Mouse (Mus musculus) kidney, embryonic 15.5 days (tissue): Measurements from ENCODE around the gene Gng3. TPM values are rescaled to one million over a fixed set of nuclear protein-coding genes. Genes with fewer than 3 reads are reported as not detected.
A peak's percentile ranks its signal among the peaks of the same experiment; 100 is the strongest.

Experiments
- ATAC-seq: fragments of 200-750 bp; cut with Nextera tagmentation; replicated peaks from 2 replicates; pipeline ENCODE4 v1.8.0; 2017; ENCODE audit warnings: moderate TSS enrichment; ENCODE audit not compliant: low FRiP score
- H3K27ac ChIP-seq: fragments of 300-500 bp; sonication (generic); 2 replicates; pipeline ENCODE4 v1.5.1; 2015; ENCODE audit warnings: mild to moderate bottlenecking, inconsistent platforms
- H3K27me3 ChIP-seq: fragments of 300-500 bp; sonication (generic); 2 replicates; pipeline ENCODE4 v1.6.1; 2015; ENCODE audit warnings: inconsistent platforms
- H3K36me3 ChIP-seq: fragments of 300-500 bp; sonication (generic); 2 replicates; pipeline ENCODE4 v1.6.1; 2015; ENCODE audit warnings: inconsistent platforms
- H3K4me1 ChIP-seq: fragments of 300-500 bp; sonication (generic); 2 replicates; pipeline ENCODE4 v1.6.1; 2015; ENCODE audit warnings: inconsistent platforms
- H3K4me2 ChIP-seq: fragments of 300-500 bp; sonication (generic); 2 replicates; pipeline ENCODE4 v1.6.1; 2015; ENCODE audit warnings: moderate library complexity, mild to moderate bottlenecking, inconsistent platforms
- H3K4me3 ChIP-seq: fragments of 300-500 bp; sonication (generic); replicated peaks from 2 replicates; pipeline ENCODE4 v1.5.1; 2015; ENCODE audit warnings: mild to moderate bottlenecking, inconsistent platforms
- H3K9ac ChIP-seq: fragments of 300-500 bp; sonication (generic); 2 replicates; pipeline ENCODE4 v1.6.1; 2015; ENCODE audit warnings: mild to moderate bottlenecking, inconsistent platforms
- H3K9me3 ChIP-seq: fragments of 300-500 bp; sonication (generic); replicated peaks from 2 replicates; pipeline ENCODE4 v1.6.1; 2016; ENCODE audit warnings: inconsistent platforms
- WGBS: fragments of 180-500 bp; shearing (Covaris S2); methylation state at CpG from one replicate; pipeline ENCODE4 v1.1.7; 2015; ENCODE audit warnings: mixed read lengths; 5-methylcytosine and 5-hydroxymethylcytosine counted together
- polyA plus RNA-seq: library from polyadenylated mRNA; unstranded; fragments of >200 nt; fragmentation: Nextera tagmentation; extraction: Ambion mirVana; gene quantifications from 2 replicates; pipeline ENCODE4 v1.2.1, GENCODE M21; 2015

Gene Gng3
- 4.8 and 8.5 TPM in 2 replicates for polyA plus RNA-seq

DNA sequence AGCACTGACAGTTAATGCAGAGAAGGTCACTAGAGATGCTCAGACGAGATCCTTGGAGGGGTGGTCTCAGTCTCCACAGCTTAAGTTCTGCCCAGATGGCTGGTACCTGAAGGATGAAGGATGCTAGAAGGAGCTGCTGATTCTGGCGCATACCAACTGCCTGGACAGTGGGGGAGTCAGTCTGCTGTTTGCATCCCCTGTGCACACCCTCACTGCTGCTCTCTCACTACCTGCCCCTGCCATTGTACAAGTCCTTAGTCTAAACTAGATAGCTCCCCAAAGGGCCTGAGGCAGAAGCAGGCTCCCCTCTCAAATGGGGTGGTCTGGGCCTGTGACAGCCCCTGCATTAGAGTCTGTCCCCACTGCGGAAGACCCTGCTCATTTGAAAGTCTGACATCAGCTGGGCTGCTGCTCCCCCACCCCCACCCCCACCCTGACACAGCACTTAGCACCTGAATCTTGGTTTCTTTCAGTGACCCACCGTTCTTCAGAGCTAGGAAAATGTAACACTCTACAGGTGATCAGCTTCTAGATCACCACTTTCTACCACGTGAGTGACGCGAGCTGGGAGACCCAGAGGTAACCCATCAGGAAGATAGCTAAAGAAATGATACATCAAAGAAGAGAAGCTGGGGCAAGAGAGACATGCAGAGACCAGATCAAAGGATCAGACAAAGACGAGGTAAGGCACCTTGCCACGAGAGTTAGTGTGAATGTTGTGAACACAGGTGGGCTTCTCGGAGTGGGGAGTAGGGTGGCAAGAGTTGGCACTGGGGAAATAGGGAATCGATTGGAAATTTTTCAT, at the start of gene Gng3:
TSS of gene Gng3 (minus strand) at position 92 of the 805 bp plus-strand sequence.
- H3K4me1 ChIP-seq = peaks cover 36% of the 10 kb centered on the region
- H3K4me2 ChIP-seq = peak within 1 kb of the TSS; percentile 91
- no peak for ATAC-seq
- H3K9ac ChIP-seq = peak within 1 kb of the TSS; percentile 75
- no peaks in the 10 kb centered on the region for H3K9me3 ChIP-seq
- WGBS = 56% methylated on average over 11 of the region's 11 CpGs
- peak within 1 kb of the TSS; percentile 99 for H3K27ac ChIP-seq
- H3K4me3 ChIP-seq = peak within 1 kb of the TSS; percentile 59
- H3K27me3 ChIP-seq = no peaks in the 10 kb centered on the region
- peaks cover 32% of the 10 kb centered on the region for H3K36me3 ChIP-seq

DNA sequence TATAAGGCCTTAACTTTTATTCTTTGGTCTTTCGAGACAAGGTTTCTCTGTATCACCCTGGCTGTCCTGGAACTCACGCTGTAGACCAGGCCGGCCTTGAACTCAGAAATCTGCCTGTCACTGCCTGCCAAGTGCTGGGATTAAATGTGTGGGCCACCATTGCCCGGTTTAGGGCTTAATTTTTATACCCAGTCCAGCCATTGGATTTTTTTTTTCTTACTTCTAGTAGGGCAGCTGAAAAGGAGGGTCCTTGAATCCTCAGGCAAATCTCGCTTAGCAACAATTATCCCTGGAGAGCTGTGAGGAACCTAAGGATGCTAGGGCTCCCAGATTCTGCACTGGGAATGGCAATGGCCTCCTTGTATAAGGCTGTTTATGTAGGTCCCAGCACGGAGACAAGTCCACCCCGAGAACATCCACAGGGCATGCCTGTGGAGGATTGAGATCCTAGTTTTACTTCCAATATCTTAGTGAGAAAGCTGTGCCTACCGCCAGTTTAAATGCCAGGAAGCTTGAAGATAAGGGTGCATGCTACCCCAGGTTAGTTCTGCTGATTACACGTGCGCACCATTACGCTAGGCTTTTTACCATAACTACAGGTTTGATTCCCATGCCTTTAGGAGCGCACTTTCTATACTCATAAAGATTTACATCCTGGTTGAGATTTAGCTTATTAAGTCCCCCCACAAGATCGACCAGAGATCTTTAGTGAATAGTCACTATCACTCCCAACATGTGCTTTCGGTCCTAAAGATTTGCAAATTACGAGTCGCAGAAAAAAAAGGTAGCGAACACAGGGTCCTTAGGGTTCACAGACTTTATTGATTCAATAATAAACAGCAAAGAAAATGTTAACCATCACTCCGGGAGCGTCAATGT, 48.8 kb upstream of the Gng3 start:
- no peak for ATAC-seq
- no peaks in the 10 kb centered on the region for H3K9me3 ChIP-seq

DNA sequence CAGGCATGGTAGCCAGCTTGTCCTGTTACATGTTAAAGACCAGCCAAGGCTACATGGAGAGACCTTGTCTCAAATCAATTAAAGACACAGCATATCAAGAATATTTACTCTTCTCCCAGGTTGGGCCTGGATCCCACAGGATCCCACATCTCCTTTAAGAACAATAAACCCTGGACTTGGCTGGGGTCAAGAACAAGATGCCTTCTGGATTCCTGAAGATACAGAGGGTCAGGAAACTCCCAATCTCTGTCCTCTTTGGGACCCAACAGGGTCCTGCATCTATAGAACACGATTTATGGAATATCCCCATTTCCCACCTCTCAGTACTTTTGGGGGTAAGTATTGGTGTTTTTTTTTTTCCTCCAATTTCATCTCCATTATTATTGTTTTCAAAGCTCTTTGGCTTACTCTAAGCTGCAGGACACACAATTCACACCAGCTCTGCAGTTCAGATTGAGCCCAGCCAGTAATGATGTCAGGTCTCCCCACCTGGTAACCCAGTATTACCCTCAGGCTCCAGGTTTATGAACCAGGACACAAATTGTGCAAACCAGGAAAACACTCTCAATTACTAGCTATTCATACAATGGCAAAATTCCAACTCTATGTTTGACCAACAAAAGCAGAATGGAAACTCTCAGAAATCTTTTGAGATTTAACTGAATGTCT, 48.1 kb upstream of the Gng3 start:
- Histone ChIP-seq H3K4me1 (peaks cover 19% of the 10 kb centered on the region), H3K27me3 (no peaks in the 10 kb centered on the region), H3K4me2 (peak overlapping the region; percentile 56), H3K4me3 (peak overlapping the region; percentile 72; the same call in 1 of the 2 replicates), H3K36me3 (peaks cover 16% of the 10 kb centered on the region), H3K9me3 (no peaks in the 10 kb centered on the region), H3K9ac (no peak overlapping the region), H3K27ac (peak overlapping the region; percentile 93)
- WGBS = 59% methylated on average over 1 of the region's 1 CpGs
- ATAC-seq = no peak

More for the DNA sequence above, 48.8 kb upstream of the Gng3 start:
- 14% methylated on average over 19 of the region's 19 CpGs for WGBS
- Histone ChIP-seq H3K36me3 (peaks cover 16% of the 10 kb centered on the region), H3K27ac (peak overlapping the region; percentile 93), H3K9ac (peak overlapping the region; percentile 78), H3K4me1 (peaks cover 23% of the 10 kb centered on the region), H3K4me3 (peak overlapping the region; percentile 72), H3K4me2 (peak overlapping the region; percentile 56), H3K27me3 (no peaks in the 10 kb centered on the region)

DNA sequence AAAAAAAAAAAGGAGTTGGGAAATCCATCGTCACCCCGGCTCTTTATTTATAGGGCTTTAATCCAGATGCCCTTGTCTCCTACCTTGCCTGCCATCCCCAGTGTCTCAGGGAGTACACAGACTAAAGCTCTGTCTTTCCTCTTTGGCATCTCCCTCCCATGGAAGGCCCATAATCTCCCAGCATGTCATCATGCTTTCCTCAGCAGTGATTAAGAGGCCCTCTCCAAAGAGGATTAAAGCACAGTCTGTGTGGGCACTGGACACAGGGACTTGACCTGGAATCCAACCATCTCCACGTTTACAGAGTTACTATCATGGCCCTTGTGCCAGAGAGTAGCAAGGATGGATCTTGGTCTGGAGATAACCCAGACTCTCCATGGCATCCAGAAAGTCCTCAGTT, 44.6 kb upstream of the Gng3 start, which contains the start of the genes Lbhd1 and Gm49403:
TSS of gene Lbhd1 (plus strand) at position 117 of the 400 bp plus-strand sequence.
TSS of gene Gm49403 (plus strand) at position 315 of the 400 bp plus-strand sequence.
- no peak within 1 kb of the TSS for H3K4me2 ChIP-seq
- H3K36me3 ChIP-seq = peaks cover 3% of the 10 kb centered on the region; the same call in 1 of the 2 replicates
- no peak within 1 kb of the TSS for H3K4me3 ChIP-seq
- H3K9me3 ChIP-seq = no peaks in the 10 kb centered on the region
- H3K9ac ChIP-seq = no peak within 1 kb of the TSS
- no peak within 1 kb of the TSS for H3K27ac ChIP-seq
- H3K4me1 ChIP-seq = peaks cover 27% of the 10 kb centered on the region
- H3K27me3 ChIP-seq = no peaks in the 10 kb centered on the region
- no peak for ATAC-seq
- WGBS = 77% methylated on average over 3 of the region's 3 CpGs

DNA sequence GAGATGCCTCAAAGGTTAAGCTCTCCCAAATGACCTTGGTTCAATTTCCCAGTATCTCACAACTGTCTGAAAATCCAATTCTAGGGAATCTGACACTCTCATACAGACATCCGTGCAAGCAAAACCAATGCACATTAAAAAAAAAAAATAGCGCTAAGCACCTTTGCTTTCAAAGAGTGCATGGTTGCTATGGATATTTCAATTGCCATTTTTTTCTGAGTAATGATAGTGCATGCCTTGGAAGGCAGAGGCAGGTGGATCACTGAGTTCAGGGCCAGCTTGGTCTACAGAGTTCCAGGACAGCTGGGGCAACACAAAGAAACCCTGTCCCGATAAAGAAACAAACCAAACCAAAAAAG, 42.0 kb upstream of the Gng3 start:
- no peaks in the 10 kb centered on the region for H3K9me3 ChIP-seq
- peaks cover 26% of the 10 kb centered on the region for H3K36me3 ChIP-seq
- peak overlapping the region; percentile 78 for H3K9ac ChIP-seq
- peak overlapping the region; percentile 79 for H3K4me3 ChIP-seq
- 12% methylated on average over 3 of the region's 3 CpGs for WGBS
- H3K4me1 ChIP-seq = peaks cover 15% of the 10 kb centered on the region
- peak overlapping the region; percentile 92 for H3K27ac ChIP-seq
- H3K27me3 ChIP-seq = no peaks in the 10 kb centered on the region
- H3K4me2 ChIP-seq = peak overlapping the region; percentile 79
- ATAC-seq = no peak

DNA sequence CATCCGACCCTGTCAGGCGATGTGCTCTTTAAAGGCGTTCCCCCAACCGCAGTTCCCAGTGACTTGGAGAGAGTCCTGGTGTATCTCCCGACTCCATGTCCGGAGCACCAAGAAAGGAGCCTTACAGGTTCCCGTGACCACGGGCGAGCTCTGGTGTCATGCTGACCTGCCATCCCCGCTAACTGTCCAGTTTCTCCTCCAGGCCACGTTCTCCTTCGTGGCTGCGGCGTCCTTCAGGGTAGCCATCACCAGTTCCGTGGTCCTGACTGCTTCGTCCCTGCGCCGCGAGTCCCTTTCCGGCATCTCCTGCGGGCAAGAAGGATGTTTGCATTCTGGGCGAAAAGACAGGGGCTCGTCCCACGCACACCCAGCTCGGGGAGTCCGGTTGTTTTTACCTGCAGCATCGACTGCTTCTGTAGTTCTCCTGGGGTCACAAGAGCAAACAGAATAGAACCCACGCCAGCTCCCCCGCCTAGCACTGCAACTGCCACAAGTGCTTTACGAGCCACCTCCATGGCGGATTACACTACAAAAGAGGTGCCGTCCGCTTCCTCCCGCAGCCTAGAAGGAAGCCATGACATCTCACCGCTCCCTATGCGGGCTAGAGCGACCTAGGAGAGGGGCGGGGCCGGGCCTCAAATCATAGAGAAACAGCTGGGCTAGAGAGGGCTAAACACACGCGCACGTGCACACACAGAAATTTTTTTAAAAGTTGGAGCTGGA, 41.5 kb upstream of the Gng3 start, which contains the start of gene Uqcc3:
TSS of gene Uqcc3 (minus strand) at position 613 of the 723 bp plus-strand sequence.
- H3K4me2 ChIP-seq = peak within 1 kb of the TSS; percentile 79
- peak within 1 kb of the TSS; percentile 79 for H3K4me3 ChIP-seq
- H3K27me3 ChIP-seq = no peaks in the 10 kb centered on the region
- H3K27ac ChIP-seq = peak within 1 kb of the TSS; percentile 92
- ATAC-seq = peak; percentile 97
- WGBS = under 1% methylated on average over 42 of the region's 42 CpGs
- H3K36me3 ChIP-seq = peaks cover 31% of the 10 kb centered on the region
- no peaks in the 10 kb centered on the region for H3K9me3 ChIP-seq
- H3K9ac ChIP-seq = peak within 1 kb of the TSS; percentile 78
- peaks cover 15% of the 10 kb centered on the region for H3K4me1 ChIP-seq

DNA sequence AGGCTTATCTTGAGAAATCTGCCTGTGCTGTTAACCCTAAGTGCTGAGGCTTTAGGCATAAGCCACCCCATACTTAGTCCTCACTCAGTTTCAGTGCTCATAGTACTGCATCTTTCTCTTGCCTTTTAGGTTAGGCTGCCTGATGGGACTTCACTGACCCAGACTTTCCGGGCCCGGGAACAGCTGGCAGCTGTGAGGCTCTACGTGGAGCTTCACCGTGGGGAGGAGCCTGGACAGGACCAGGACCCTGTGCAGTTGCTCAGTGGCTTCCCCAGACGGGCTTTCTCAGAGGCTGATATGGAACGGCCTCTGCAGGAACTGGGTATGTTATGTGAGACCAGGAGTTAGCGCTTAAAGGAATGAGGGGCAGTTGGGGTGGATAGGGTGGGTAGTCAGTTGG, 36.0 kb upstream of the Gng3 start:
- Histone ChIP-seq H3K27me3 (no peaks in the 10 kb centered on the region), H3K9me3 (no peaks in the 10 kb centered on the region), H3K9ac (no peak overlapping the region), H3K4me1 (peaks cover 23% of the 10 kb centered on the region), H3K36me3 (peaks cover 56% of the 10 kb centered on the region), H3K27ac (no peak overlapping the region), H3K4me2 (no peak overlapping the region), H3K4me3 (no peak overlapping the region)
- no peak for ATAC-seq
- 96% methylated on average over 7 of the region's 7 CpGs for WGBS

DNA sequence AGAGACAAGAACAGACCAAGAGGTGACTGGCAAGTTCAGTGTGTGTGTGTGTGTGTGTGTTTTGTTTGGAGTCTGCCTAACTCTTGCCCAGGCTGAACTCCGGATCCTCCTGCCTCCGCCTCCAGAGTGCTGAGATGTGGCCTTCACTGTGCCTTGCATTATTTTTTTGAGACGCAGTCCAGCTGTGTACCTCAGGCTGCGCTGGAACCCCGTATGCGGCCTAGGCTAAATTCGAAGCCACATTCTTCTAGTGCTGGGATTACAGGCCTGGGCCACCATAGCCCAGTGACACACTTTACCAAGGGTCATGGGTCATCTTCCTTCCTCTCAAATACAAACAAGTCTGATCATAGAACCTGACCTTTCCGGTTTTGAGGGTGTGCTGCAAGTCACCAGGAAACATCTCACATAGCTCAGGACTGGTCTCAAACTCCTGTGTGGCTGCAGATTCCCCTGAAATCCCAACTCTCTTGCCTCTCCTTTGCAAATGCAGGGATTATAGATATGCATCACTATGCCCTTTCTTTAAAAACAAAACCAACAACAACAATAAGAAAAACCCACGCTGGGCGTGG, 33.4 kb upstream of the Gng3 start:
- ATAC-seq = no peak
- Histone ChIP-seq H3K4me1 (peaks cover 13% of the 10 kb centered on the region), H3K27ac (peak overlapping the region; percentile 86), H3K4me3 (peak overlapping the region; percentile 81), H3K9ac (peak overlapping the region; percentile 92), H3K9me3 (no peaks in the 10 kb centered on the region), H3K36me3 (peaks cover 44% of the 10 kb centered on the region), H3K27me3 (no peaks in the 10 kb centered on the region), H3K4me2 (peak overlapping the region; percentile 79)
- WGBS = 60% methylated on average over 10 of the region's 10 CpGs

DNA sequence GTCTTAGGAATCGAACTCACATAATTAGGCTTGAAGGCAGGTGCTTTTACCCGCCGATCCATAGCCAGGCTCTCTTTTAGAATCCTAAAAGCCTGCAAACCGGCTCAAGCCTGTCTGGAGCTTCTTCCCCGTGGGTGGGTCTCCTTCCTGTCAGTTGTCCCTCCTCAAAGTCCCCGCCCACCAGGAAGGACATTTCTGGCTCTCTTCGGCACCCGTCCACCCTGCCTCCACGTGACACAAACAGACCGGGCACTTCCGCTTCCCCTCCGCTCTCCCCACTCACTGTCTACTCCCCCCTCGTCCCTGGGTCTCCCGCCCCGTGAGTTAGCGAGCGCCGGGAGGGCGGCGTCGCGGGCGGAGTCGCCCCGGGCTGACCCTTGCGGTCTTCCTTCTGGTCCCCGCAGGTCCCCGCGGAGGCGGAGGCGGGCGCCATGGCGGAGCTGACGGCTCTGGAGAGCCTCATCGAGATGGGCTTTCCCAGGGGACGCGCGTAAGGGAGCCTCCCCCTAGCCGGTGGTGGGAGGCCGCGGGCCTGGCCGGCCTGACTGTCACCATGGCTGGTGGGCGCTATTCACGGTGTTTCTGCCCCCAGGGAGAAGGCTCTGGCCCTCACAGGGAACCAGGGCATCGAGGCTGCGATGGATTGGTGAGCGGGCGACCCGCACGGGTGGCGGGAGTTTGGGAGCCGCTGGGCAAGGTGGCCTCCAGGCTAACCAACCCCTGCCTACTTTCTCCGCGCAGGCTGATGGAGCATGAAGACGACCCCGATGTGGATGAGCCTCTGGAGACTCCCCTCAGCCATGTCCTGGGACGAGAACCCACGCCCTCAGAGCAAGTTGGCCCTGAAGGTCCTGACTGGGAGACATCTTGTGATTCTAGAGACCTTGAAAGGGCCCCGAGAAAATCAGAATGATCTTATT, 32.5 kb upstream of the Gng3 start, which contains the start of gene Ubxn1:
TSS of gene Ubxn1 (plus strand) at position 230 of the 920 bp plus-strand sequence.
- WGBS = under 1% methylated on average over 59 of the region's 59 CpGs
- ATAC-seq = peak; percentile 97
- Histone ChIP-seq H3K9ac (peak within 1 kb of the TSS; percentile 92), H3K4me3 (peak within 1 kb of the TSS; percentile 81), H3K27me3 (no peaks in the 10 kb centered on the region), H3K4me2 (peak within 1 kb of the TSS; percentile 79), H3K4me1 (peaks cover 13% of the 10 kb centered on the region), H3K36me3 (peaks cover 35% of the 10 kb centered on the region), H3K9me3 (no peaks in the 10 kb centered on the region), H3K27ac (peak within 1 kb of the TSS; percentile 86)

DNA sequence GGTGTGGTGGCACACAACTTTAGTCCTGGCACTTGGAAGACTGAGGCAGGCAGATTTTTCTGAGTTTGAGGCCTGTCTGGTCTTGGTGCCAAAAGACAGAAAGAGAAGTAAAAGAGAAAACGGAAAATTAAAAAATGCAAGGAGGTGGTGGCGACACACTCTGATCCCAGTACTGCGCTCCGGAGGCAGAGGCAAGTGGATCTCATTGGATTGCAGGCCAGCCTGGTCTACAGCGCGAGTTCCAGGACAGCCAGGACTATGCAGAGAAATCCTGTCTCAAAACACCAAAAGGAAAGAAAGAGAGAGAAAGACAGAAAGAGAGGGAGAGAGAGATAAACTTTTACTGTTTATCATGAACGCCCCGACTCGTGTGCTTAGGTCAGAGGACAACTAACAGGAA, 31.8 kb upstream of the Gng3 start:
- H3K9ac ChIP-seq = peak overlapping the region; percentile 92
- H3K9me3 ChIP-seq = no peaks in the 10 kb centered on the region
- H3K4me1 ChIP-seq = peaks cover 13% of the 10 kb centered on the region
- peaks cover 28% of the 10 kb centered on the region for H3K36me3 ChIP-seq
- no peaks in the 10 kb centered on the region for H3K27me3 ChIP-seq
- 53% methylated on average over 9 of the region's 9 CpGs for WGBS
- H3K4me3 ChIP-seq = peak overlapping the region; percentile 81
- peak overlapping the region; percentile 79 for H3K4me2 ChIP-seq
- peak; percentile 55 for ATAC-seq
- peak overlapping the region; percentile 81 for H3K27ac ChIP-seq
